Mouse (Mus musculus) spleen, adult 12 weeks (tissue): ENCODE measurements at regions not wholly inside any gene's neighbourhood (a gene's known extent, or its start where the extent isn't known, plus 50 kb on each side); places are given as distances from the start of the nearest gene placed in this dataset.

Experiments
- DNase-seq: peaks from one replicate; pipeline ENCODE4 v3.0.0; 2022; ENCODE audit warnings: low spot score

DNA sequence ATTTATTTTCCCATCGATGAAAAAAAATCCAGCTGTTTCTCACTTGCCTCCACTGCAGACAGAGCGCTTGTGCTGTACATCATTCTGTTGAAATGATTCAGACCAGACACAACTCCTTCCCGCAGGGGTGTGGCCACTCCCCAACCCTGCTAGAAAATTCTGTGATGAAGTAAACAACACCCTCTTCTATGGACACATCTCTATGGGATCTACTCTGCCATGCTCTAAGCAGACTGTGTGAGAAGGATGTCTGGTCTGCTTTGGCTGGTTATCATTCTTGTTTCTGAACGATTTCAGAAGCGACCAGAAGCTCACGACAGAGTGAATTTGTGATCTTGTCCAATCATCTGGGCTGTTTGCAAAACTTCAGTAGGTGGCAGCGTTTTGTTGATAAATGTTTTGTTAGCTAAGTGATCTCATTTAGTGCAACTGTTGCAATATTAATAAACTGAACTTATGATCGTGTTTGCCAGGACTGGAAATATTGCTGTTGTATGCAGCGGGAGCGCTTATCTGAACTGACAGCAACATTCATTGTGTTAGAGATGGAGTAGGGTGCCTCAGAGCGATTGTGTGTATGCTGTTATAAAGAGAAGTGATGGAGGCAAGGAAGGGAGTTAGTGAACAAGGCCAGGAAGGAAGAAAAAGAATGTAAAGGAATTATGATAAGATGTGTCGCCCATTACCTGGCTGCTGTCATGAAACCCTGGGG is 605.2 kb upstream of the Nox3 start:
- no peak for DNase-seq

DNA sequence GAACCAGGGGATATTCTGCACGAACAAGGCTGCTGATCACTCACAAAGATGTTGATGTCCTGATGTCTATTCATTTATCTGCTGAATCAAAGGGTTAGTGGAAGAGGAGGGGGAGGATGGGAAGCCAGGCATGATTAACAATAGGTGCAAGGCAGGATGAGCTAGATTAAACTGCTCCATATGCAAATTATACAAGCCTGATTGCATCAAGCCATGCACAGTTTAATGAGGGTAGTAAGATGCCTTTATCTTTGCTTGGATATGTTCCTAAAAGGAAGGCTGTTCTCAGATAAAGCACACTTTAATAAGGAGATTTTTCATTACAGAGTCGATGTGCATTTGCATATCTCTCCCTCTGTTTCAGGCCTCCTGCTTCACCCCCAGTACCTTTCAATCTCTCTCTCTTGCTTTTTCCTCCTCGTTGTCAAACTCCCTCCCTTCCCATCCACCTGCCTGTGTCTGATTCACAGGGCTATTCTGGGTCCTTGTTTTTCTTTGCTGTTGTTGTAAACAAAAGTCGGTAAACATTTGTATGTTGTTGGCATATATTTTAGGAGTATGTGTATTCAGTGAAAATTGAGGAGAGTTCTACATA is 615.8 kb upstream of the Nox3 start:
- DNase-seq: no peak

DNA sequence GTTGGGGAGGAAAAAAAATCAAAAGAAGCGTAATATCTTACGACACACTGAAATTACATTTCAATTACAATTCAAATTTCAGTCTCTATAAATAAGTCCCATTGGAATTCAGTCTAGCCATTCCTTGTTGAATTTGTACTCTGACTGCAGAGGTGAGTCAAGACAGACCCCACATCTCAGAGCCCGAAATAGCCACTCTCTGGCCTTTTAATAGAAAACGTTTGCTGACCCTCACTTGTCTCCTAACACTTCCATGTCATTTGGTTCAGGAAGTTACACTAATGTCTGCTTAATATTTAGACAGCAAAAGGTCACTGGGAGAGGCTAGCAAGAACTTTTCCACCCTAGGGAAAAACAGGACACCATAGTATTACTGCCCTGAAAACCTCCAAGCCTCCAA is 623.1 kb upstream of the Nox3 start:
- no peak for DNase-seq

DNA sequence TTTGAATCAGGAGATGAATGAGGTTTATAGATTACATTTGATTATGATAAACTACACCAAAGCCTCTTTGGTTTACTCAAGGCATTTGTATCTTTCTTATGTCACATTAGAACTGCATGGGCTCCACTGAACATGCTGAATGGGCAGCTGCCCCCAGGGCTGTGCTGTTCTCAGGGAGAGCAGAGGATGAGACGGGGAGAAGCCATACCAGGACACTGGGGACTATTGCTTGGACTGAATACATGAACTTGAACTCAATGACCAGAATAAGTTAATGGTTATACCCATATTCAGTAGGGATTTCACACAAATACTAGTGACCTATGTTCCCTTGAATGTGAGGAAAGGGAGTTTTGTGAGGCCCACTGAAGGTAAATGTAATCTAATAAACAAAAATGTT is 632.7 kb upstream of the Nox3 start:
- no peak for DNase-seq

DNA sequence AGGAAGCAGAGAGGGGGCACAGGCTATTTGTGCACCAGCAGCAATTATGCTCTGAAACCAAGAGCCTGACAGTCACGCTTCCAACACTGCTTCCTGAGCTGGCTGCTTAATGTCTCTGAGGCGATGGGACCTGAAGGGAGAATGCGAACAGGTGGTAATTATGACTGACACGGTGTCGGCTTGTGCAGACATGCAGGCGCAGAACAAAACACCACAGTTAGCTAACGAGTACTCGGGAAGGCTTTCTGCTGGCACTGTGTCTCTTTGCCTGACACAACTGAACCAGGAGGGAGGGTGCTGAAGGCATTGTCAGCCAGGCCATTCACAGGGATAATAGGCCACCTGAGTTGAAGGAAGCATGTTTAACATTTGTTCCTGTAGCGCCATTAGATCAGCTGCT is 635.6 kb upstream of the Nox3 start:
- no peak for DNase-seq

DNA sequence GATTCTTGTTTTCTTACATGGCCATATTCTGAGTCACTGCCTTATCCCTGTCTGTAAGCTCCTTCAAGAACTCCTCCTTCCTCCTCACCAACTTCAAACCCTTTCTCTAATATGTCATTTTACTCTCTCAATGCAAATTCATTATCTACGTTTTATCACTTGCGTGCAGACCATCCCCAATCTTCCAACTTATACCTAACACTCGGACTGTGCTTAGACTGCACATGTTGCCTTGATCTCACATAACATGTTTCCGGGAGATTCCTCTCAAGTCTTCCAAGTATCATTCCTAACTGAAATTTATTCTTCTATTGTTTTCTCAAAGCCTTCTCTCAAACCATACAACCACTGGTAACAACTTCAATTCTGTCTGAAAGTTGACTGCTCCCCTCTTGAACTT is 637.0 kb upstream of the Nox3 start:
- no peak for DNase-seq

DNA sequence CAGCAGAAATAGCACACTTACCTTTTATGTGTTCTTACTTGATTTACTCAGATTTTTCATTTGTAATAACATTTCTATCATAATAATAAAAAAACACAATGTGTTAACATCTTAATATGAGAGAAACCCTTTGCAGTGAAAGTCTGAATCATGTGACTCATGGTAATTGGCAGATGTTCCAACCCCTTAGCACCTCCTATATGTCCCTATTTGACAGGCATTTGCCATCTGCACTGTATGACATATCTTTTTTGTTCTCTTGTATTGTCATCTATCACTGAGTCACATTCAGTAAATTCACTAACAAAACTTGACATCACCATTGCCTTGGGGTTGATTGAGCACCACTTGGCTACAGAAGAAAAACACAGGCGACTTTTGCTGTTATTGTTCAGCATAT is 641.1 kb upstream of the Arid1b start:
- DNase-seq: no peak

DNA sequence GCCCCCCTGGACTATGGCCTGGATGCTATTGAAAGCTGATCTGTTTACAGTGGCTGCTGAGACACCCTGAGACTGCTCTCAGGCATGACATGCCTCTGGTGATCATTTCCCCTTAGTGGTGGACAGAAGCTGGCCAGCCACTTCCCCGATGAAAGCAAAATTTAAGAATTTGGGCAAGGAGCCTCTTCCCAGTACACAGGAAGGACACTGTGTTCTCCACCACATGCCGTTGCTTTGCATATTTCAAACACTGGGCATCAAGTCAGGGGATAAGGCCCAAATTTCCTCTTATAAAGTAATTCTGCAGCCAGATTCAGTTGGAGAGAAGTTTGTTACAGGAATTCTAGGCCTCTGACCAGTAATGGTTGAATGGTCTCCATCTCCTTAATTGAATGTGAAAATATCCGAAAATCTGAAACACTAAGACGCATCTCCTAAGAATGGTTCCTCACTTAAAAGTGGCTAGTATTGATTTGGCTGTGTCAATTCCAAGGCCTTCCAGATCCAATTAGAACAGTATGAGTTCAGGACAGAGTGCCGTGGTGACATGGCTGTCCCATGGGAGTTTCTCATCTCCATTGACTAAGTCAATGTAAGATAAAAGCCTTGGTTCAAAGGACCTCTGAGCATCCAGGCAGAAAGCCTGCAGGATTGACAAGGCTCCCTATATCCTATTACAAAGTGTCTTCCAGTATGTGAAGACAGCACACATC is 638.5 kb upstream of the Arid1b start:
- no peak for DNase-seq

DNA sequence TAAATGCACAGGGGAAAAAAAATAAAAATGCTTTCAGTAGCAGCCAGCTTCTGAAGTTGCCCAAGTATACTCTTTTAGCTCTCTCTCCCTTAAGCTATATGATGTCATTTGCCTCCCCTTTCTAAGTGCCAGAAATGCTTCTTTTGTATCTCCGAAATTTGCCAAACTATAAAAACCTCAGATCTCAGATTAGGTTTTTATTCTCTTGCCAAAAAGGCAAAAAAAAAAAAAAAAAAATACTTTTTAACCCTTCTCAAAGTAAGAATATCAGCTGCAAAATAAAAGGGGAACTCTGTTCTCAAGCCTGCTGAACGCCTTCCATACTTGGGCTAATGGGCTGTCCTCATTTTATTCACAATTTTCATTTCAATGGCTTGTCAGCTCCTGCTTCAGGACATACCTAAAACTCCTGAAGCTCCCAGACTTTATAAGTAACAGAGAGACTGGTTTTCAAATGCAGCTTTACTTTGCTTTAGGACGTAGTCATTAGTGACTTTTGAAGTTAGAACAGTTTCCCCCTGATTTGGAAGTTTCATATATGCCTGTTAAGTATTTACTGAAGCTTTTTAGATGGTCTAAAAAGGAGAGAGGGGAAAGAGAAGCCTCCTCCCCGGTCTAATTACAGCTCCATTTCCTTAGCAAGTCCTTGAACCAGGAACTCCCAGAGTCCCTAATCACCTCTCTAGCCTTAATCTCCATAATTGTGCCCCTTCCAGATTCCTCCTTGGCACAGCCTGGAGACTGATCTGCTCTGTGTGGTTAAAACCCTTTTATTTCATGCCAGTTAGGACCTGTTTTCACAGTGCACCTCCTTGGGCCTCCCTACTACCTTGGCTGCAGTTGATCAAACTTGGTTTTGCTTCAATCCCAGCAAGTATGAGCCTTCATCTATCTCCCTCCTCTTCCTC is 633.5 kb upstream of the Arid1b start:
- DNase-seq: no peak

DNA sequence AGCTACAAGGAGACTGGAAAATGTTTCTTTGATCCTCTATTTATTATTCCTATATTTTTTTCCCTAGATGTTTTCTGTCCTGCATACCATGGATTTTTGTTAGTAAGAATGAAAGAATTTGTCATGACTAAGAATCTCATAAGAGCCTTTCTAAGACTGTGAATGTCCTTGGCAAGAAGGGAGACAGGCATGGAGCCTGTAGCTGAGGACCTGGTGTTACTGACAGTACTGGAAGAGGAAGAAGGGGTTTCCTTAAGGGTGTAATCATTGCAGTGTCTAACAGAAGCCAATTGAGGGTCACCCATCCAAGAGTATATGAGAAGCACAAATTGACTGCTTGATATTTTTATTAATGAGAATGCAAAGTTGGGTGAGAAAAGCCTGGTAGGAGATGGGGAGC is 628.3 kb upstream of the Arid1b start:
- DNase-seq: no peak

DNA sequence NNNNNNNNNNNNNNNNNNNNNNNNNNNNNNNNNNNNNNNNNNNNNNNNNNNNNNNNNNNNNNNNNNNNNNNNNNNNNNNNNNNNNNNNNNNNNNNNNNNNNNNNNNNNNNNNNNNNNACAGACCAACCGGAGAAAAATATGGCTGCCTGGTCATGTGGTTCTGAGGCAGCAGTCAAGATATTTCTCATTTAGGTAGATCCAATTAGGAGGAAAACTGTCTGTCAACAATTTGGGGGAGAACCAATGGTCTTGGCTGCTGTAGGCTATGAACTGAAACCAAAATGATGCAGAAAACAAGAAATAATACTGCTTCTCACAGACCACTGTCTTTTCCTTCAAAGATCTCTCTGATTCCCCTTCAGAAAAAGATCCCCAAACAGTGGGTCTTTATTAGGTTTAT is 613.7 kb upstream of the Arid1b start:
- no peak for DNase-seq

DNA sequence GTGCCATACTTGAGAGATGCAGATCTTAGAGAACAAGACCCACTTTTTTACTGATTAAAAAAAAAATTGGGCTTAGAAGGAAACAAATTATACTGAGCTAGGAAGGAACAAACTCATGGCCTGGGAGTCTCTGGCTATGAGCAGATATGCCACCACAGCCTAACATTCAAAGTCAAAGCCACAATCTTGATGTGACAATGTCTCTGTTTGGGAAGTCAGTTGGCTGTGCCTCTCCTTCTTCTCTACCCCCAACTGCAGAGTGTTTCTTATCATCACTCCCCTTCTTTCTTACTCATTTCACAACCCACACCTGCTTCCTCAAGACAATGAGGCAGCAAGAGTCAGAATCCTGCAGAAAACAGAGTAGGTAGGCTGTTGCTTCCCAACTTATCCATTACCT is 613.3 kb upstream of the Arid1b start:
- no peak for DNase-seq

DNA sequence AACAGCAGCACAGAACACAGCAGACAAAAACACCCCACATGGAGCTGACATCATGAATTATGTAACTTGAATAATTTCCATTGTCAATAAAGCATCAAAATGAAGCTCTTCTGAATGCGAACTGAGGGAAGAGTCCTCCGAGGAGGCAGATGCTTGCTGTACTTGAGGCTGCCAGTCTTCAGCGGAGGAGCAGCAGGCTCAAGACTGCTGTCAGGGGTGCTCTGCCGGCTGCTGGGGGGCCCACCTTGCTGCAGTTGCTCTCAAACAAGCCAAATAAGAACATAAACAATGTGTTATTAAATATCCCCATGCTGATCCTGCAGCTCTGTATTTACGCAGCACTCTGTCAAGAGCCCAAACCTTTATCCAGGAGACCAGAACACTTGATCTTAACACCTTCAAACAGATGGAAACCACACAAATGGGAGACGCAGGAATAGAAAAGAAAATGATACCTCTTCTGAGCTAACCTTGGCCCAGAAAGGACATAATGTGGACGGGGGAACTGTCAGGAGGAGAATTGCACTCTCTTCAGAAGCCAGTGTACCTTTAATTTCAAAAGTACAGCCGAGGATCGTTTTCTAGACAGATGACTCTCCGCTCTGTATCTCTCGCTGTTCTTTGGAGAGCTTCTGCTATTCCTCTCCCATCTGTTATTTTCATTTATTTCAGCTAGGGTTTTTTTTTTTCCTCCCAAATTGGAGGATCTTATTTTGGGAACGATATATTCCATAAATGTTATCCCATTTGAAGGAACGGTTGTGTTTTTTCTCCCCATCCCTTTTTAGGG is 612.0 kb upstream of the Arid1b start:
- no peak for DNase-seq

DNA sequence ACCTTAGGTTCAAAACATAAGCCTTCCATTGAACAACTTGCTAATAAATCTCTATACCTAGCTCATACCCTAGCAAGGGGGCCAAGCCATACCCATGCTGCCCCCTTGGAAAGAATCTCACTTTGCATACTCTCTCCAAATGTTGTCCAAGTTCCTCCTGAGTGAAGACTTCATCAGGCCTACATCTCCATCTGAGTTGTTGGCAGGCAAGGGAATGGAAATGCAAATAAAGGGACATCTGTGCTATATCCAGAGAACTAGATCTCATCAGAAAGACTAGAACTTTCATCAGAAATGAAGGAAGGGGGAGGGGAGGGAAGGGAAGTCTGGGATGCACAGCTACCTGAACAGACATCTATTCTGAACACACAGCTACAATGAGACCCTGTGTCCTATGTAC is 611.4 kb upstream of the Arid1b start:
- no peak for DNase-seq

DNA sequence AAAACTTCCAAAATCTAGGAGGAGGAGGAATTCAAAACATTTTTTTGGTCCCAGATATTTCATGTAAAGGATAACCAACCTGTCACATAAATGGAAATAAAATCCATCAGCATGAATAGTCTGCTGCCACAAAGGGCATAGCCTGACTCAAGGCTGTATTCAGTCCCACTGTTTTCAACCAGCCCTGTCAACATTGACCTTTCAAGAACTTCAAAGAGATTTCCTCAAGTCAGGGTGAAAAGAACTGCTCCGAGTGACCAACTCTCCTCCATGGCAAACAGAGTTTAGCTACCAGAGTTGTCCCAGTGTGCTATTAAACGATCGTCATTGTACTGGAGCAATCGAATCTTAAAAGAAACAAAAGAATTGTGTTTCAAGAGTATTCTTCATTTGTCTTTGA is 606.5 kb upstream of the Arid1b start:
- no peak for DNase-seq

DNA sequence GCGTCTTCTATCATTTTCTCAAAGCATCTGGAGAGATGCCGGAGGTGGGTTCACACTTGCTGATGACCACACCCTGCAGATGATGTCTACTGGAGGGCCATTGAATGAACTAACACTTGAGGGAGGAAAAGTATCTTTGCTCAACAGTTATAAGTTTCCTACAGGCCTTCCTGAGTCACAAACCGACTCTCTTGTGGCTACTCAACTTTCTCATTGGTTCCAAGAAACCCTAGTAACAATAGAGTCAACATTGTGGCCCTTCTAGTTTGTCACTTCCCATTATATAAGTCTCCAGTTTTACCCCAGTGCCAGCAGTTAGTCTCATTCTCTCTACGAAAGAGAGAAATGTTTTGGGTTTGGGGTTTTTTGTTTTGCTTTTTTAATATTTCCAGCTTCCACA is 604.1 kb upstream of the Arid1b start:
- no peak for DNase-seq

DNA sequence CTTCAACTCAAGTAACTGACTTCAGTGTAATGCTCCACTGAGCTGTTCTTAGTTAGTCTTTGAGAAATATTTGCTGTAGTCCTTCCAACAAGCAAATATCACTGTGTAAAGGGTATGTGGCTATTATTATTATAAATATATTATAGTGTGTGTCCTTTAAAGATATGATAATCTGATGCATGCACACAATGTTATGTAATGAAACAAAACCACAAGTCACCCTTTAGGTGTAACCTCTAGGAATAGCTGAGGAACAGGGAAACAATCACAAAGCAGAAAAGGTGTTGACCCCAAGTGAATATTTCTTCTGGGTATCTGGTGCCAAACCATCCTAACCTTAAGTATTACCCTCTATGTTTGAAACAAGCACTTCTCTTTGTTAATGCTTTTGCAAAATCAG is 603.6 kb upstream of the Arid1b start:
- DNase-seq: no peak

DNA sequence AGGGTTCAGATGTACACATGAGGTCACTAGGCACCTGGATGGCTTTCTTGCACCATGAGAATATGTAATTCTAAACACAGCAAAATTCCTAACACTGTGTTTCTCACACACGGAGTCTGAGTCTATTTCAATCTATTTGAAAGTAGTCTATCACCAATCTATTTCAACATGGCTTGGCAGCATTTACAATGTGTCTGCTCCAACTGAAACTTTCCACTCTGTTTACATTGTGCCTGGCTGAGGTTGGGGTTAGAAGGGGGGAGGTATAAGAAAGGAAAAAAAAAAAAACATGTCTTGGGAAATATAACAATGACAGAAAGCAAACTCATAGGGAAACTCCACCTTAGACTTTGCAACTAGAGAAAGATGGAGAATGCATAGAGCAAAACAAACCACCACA is 602.9 kb upstream of the Arid1b start:
- no peak for DNase-seq

DNA sequence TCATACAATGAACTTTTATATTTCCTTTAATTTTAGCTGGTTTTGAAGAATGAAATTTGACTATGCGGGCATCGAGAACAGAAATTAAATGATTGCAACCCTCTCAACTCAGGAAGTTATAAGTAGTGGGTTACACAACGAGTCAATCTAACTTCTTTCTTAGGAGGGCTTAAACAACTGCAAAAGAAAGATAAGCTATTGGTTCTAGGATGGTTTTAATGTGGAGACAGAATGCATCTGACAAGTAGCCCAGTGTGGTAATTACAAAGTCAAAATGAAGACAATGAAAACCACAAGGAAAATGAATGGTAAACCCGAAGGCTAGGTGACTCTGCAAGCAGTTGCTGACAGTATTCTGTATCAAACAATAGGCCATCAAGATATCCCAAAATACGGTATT is 598.0 kb upstream of the Arid1b start:
- DNase-seq: no peak

DNA sequence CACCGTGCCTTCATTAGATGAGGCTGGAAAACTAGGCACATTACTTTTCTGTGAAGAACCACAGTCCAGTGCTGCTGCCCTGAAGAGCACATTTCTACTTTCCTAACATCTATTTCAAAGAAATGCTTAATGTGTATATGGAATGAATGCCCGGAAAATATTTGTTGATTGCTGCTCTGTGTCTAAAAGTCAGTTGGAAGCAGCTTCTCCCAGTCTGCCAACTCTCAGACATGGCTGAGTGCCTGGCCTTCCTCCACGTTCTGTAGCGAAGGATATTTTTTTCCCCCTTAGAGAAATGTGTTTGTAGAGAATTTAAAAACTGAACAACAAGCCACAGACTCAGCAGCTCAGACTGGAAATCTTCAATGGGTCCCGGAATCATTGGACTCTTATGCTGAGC is 576.4 kb upstream of the Arid1b start:
- no peak for DNase-seq

DNA sequence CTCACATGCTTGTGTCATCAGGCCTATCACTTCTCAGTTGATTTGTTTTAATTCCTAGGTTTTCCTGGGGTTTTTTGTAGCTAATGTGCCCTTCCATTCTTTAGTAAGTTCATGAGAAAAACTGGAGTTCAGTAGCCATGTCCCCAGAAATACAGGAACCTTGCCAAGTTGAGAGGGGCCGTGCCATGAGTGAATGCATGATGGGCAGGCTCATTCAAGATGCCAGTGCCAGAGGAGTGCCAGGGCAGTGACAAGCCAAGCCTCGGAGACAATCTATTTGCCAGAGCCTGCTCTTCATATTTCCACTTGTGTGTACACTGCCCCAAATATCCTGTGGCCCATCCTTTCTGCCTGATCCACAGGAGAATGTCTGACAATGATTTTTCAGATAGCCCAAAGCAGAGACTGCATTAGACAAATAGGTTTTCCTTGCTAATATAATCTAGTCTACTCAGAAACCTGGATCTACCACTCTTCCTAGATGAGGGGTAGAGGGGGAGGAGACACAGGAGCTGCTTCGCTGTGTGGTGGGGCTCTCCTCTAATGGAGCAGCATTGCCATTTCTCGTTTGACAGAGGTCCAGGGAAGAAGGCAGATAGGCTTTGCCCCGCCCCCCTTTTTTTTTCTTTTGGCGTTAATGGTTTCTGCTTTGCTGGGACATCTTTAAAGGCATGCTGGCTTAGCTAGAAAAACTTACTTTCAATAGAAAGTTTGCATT is 569.5 kb upstream of the Arid1b start:
- no peak for DNase-seq
